Mouse (Mus musculus): ENCODE measurements around the gene Plxdc2.
"Not testable (repeated sequence)": the region's sequence is repeated elsewhere in the genome, so short reads cannot be mapped to it uniquely, and the experiment has no call there.

Plxdc2 gene

GRCm38 (mm10) chr2:16749302-16749909 is 393.3 kb downstream of the Plxdc2 start:
- CTCF ChIA-PET = no interaction called here

GRCm38 (mm10) chr2:16757158-16757557 is 401.1 kb downstream of the Plxdc2 start:
- CTCF ChIA-PET = interaction anchor here (0.6 kb wide), 1 partner anchor 83 kb away, joined by 4 read pairs; no protein-coding TSS in a partner anchor

GRCm38 (mm10) chr2:16759766-16760165 is 403.7 kb downstream of the Plxdc2 start:
- CTCF ChIA-PET = no interaction called here

- CTCF ChIA-PET = not testable (repeated sequence)
These were observed 413.0 kb downstream of the Plxdc2 start for GRCm38 (mm10) chr2:16769149-16769548.

- CTCF ChIA-PET = interaction anchor here (0.5 kb wide), 1 partner anchor 65 kb away, joined by 3 read pairs; no protein-coding TSS in a partner anchor
These were observed 417.5 kb downstream of the Plxdc2 start for GRCm38 (mm10) chr2:16773398-16774113.

- CTCF ChIA-PET = no interaction called here
These were observed 418.0 kb downstream of the Plxdc2 start for GRCm38 (mm10) chr2:16774114-16774433.

- CTCF ChIA-PET = no interaction called here
These were observed 439.2 kb downstream of the Plxdc2 start for GRCm38 (mm10) chr2:16795283-16795682.
